Mouse (Mus musculus) embryonic fibroblast, embryonic 13.5 days (primary cell): ENCODE measurements at regions not wholly inside any gene's neighbourhood (a gene's known extent, or its start where the extent isn't known, plus 50 kb on each side); places are given as distances from the start of the nearest gene placed in this dataset.

Experiments used
- H3K27ac ChIP-seq: 2 replicates; pipeline ENCODE4 v1.5.1; 2012; ENCODE audit warnings: low read length, control low read depth, inconsistent platforms; ENCODE audit not compliant: insufficient read depth
- H3K4me1 ChIP-seq: 2 replicates; pipeline ENCODE4 v1.6.1; 2011; ENCODE audit warnings: low read length; ENCODE audit not compliant: control insufficient read depth, insufficient read depth
- H3K4me3 ChIP-seq: 2 replicates; pipeline ENCODE4 v1.5.1; 2011; ENCODE audit warnings: mild to moderate bottlenecking, control low read depth, low read length; ENCODE audit not compliant: insufficient read depth
- CTCF ChIP-seq: IDR thresholded peaks from 2 replicates; pipeline ENCODE4 v1.5.1; 2011; ENCODE audit warnings: mild to moderate bottlenecking, control low read depth, low read length, moderate library complexity, borderline replicate concordance; ENCODE audit not compliant: insufficient read depth
- POLR2A ChIP-seq: IDR thresholded peaks from 2 replicates; pipeline ENCODE4 v1.6.1; 2011; ENCODE audit warnings: low read depth, mild to moderate bottlenecking, control low read depth, low read length, moderate library complexity

DNA sequence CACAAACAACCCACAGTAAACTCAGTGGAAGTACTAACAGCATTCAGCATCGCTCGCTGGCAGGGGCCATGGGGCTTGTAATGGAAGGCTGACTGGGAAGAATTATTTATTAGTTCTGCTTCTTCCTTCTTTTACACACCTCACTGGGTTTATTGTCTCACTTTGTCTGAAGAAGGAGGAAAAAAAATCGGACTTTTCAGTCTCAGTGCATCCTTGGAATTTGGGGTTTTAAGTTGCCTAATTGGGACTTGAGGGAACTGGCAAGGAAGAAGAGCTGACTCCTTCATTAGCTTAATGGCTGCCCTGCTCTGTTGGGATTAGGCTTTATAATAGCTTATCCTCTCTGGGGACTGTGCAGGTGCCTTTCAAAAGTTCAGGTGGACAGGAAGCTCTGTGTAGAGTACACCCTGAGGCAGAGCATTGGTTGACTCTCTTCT, 54.4 kb upstream of the Krr1 start:
- H3K27ac ChIP-seq, result no peak overlapping the region
- TF ChIP-seq CTCF (no peak), POLR2A (no peak)
- H3K4me3 ChIP-seq, result no peak overlapping the region
- H3K4me1 ChIP-seq, result no peaks in the 10 kb centered on the region

DNA sequence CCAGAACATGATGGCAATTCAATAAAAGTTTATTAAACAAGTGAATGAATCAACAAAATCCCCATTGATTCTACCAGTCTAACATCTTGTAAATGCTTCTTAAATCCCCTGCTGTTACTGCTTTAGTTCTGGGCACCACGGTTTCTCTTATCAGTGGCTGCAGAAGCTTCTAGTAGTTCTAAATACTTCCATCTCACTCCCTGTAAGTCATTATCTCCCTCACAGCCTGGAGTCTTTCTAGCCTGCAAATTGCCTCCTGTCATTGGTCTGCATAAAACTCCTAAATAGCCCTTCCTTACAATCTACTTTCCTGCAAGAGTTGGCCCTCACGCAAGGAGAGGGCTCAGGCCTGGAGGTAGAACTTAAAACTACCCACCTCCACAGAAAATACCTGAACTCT, 53.0 kb upstream of the Krr1 start:
- Histone ChIP-seq H3K27ac (no peak overlapping the region), H3K4me3 (no peak overlapping the region), H3K4me1 (no peaks in the 10 kb centered on the region)
- TF ChIP-seq CTCF (no peak), POLR2A (no peak)

DNA sequence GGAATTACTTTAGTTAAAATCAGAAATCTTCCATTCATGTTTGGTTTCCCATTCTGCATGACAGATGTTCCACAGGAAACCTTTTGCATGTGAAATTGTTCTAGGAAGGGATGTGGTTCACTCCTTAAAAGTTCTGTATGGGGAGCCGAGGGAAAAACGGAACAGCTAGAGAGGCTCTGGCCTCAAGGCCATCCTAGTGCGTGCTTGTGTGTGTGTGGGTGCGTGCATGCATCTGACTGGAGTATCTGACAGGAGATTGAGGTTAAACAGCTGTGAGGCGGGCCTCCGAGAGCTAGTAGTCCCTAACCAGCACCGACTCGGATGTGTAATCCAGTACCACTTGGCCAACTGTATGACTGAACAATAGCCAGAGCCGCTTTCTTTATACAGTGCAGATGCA, 51.0 kb upstream of the Krr1 start:
- Histone ChIP-seq H3K27ac (no peak overlapping the region), H3K4me3 (no peak overlapping the region), H3K4me1 (no peaks in the 10 kb centered on the region)
- no peak for TF ChIP-seq POLR2A
- TF ChIP-seq CTCF, result no peak
